Mouse (Mus musculus): ENCODE measurements around the gene Foxo1.

DNA sequence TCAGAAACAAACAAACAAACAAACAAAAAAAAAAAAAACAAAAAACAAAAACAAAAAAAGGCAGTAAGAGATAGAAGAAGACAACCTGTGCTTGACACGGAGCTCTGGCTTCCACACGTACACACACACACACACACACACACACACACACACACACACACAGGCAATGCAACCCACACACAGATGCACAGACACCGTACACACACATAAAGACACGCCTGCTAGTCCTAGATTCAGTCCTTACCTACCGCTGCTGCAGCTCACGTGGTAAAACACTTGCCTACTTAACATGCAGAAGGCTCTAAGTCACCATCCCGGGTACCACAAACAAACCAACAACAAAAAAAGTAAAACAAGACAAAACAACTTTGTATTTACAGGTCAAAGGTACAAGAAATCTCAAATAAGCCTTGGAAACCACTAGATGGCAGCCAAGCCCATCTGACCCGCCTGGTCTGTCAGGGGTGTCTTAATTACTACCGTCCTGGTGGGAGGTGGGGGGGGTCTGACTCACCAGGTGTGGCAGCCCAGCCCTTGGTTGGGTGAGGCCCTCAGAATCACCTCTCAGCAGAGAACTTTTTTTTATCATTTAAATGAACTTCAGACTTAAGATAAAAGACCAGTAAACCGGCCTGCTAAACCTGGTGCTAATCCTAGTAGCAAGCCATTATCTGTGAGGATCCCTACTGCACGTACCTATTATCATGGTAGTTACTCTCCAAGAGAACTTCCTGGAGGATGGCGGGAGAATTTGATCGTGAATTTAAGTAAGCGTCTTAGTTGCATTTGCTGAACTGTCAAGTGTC lies 14.3 kb upstream of the Foxo1 start:
- TF ChIP-seq CTCF (IDR thresholded peaks at IDR 0.05; ENCODE audit: borderline replicate concordance, insufficient read depth, low read length): 0 out of 2 replicates have a peak, but pooled peaks have one; percentile 25
- TF ChIP-seq POLR2A (IDR thresholded peaks at IDR 0.05; ENCODE audit: low read depth, low read length): no peak

All from embryonic fibroblast, embryonic 13.5 days (primary cell).